Mouse (Mus musculus) spleen, embryonic (tissue): ENCODE measurements around the gene AV320801.
"Not testable (repeated sequence)": the region's sequence is repeated elsewhere in the genome, so short reads cannot be mapped to it uniquely, and the experiment has no call there.

Experiments used
- CTCF ChIA-PET: fragments of 350-600 bp; sonication (Branson Sonifier 250); formaldehyde crosslinking; loops from one replicate; lab custom pipeline; 2022; lab: Charles Lee

AV320801 gene

GRCm38 (mm10) chrX:135494288-135494687 is at the start of gene AV320801:
AV320801 (plus strand) TSS chrX:135494588.
- CTCF ChIA-PET: not testable (repeated sequence)

- CTCF ChIA-PET: not testable (repeated sequence)
Observed at GRCm38 (mm10) chrX:135464160-135464559, 30.2 kb upstream of the AV320801 start.

GRCm38 (mm10) chrX:135481902-135482301 is 12.5 kb upstream of the AV320801 start:
- CTCF ChIA-PET: not testable (repeated sequence)

GRCm38 (mm10) chrX:135483183-135483582 is 11.2 kb upstream of the AV320801 start:
- CTCF ChIA-PET: not testable (repeated sequence)
